Mouse (Mus musculus): Measurements from ENCODE around the gene Rasa4. TPM values are rescaled to one million over a fixed set of nuclear protein-coding genes. Genes with fewer than 3 reads are reported as not detected.
"Not testable (repeated sequence)": the region's sequence is repeated elsewhere in the genome, so short reads cannot be mapped to it uniquely, and the experiment has no call there.

The Rasa4 gene
- polyA plus RNA-seq, 1 experiment from 2014 or later, result 1.0 TPM

GRCm38 (mm10) chr5:136091927-136092326 lies 8.2 kb downstream of the Rasa4 start:
- Histone ChIP-seq H3K4me3 (replicated peaks) (no peak overlapping the region), H3K36me3 (no peaks in the 10 kb centered on the region), H3K4me2 (no peak overlapping the region), H3K4me1 (replicated peaks) (peaks cover 11% of the 10 kb centered on the region), H3K27ac (no peak overlapping the region), H3K9me3 (replicated peaks) (no peaks in the 10 kb centered on the region), H3K9ac (no peak overlapping the region), H3K27me3 (no peaks in the 10 kb centered on the region; the same call in 1 of the 2 replicates)
- DNase-seq (no peak), ATAC-seq (ENCODE audit: low read depth) (no peak)
- WGBS (ENCODE audit: insufficient replicate concordance), result 53% methylated on average over 5 of the region's 5 CpGs

- WGBS (ENCODE audit: insufficient replicate concordance), result 32% methylated on average over 8 of the region's 8 CpGs
Measured at GRCm38 (mm10) chr5:136094249-136095010, 10.7 kb downstream of the Rasa4 start.

GRCm38 (mm10) chr5:136095089-136095488 lies 11.4 kb downstream of the Rasa4 start:
- no peak overlapping the region for H3K9ac ChIP-seq
- H3K9me3 ChIP-seq (replicated peaks), result no peaks in the 10 kb centered on the region
- H3K27me3 ChIP-seq, result no peaks in the 10 kb centered on the region
- 50% methylated on average over 7 of the region's 7 CpGs for WGBS (ENCODE audit: insufficient replicate concordance)
- DNase-seq (no peak), ATAC-seq (ENCODE audit: low read depth) (no peak)
- no peaks in the 10 kb centered on the region for H3K4me1 ChIP-seq (replicated peaks)
- H3K4me2 ChIP-seq, result no peak overlapping the region
- H3K27ac ChIP-seq, result no peak overlapping the region
- H3K4me3 ChIP-seq (replicated peaks), result no peak overlapping the region
- H3K36me3 ChIP-seq, result no peaks in the 10 kb centered on the region

More at GRCm38 (mm10) chr5:136094249-136095010, 10.7 kb downstream of the Rasa4 start:
- no peaks in the 10 kb centered on the region for H3K36me3 ChIP-seq
- ATAC-seq (ENCODE audit: low read depth), result no peak
- H3K9me3 ChIP-seq (replicated peaks), result no peaks in the 10 kb centered on the region
- no peaks in the 10 kb centered on the region for H3K27me3 ChIP-seq
- H3K4me2 ChIP-seq, result no peak overlapping the region
- H3K9ac ChIP-seq, result no peak overlapping the region
- no peak overlapping the region for H3K27ac ChIP-seq
- no peaks in the 10 kb centered on the region for H3K4me1 ChIP-seq (replicated peaks)
- DNase-seq, result no peak
- H3K4me3 ChIP-seq (replicated peaks), result no peak overlapping the region

- WGBS (ENCODE audit: insufficient replicate concordance), result 68% methylated on average over 10 of the region's 10 CpGs
- H3K4me2 ChIP-seq, result no peak overlapping the region
- no peak overlapping the region for H3K4me3 ChIP-seq (replicated peaks)
- H3K9ac ChIP-seq, result no peak overlapping the region
- H3K36me3 ChIP-seq, result no peaks in the 10 kb centered on the region
- no peaks in the 10 kb centered on the region for H3K9me3 ChIP-seq (replicated peaks)
- peaks cover 15% of the 10 kb centered on the region for H3K4me1 ChIP-seq (replicated peaks)
- DNase-seq, result no peak
- H3K27ac ChIP-seq, result no peak overlapping the region
- 0 out of 2 replicates have a peak, but pooled peaks cover 5% of the 10 kb centered on the region for H3K27me3 ChIP-seq
- ATAC-seq (ENCODE audit: low read depth), result no peak
Measured at GRCm38 (mm10) chr5:136098536-136098935, 14.8 kb downstream of the Rasa4 start.

- Histone ChIP-seq H3K27me3 (0 out of 2 replicates have a peak, but pooled peaks cover 9% of the 10 kb centered on the region), H3K9me3 (replicated peaks) (peaks cover 9% of the 10 kb centered on the region; the same call in 1 of the 2 replicates), H3K9ac (peak overlapping the region; percentile 59), H3K4me3 (replicated peaks) (peak overlapping the region; percentile 44), H3K36me3 (no peaks in the 10 kb centered on the region), H3K4me2 (peak overlapping the region; percentile 69), H3K4me1 (replicated peaks) (peaks cover 17% of the 10 kb centered on the region), H3K27ac (no peak overlapping the region)
- WGBS (ENCODE audit: insufficient replicate concordance), result 5% methylated on average over 41 of the region's 41 CpGs
- ATAC-seq (ENCODE audit: low read depth), result peak; percentile 79
- DNase-seq, result peak; percentile 60
Measured at GRCm38 (mm10) chr5:136102099-136102820, 18.5 kb downstream of the Rasa4 start.

GRCm38 (mm10) chr5:136104511-136104910 lies 20.8 kb downstream of the Rasa4 start:
- no peak for ATAC-seq (ENCODE audit: low read depth)
- peak; percentile 32 for DNase-seq
- Histone ChIP-seq H3K4me3 (replicated peaks) (no peak overlapping the region), H3K4me2 (no peak overlapping the region), H3K27ac (no peak overlapping the region), H3K9ac (no peak overlapping the region), H3K9me3 (replicated peaks) (peaks cover 9% of the 10 kb centered on the region; the same call in 1 of the 2 replicates), H3K36me3 (no peaks in the 10 kb centered on the region), H3K4me1 (replicated peaks) (peaks cover 29% of the 10 kb centered on the region), H3K27me3 (0 out of 2 replicates have a peak, but pooled peaks cover 9% of the 10 kb centered on the region)
- 68% methylated on average over 5 of the region's 5 CpGs for WGBS (ENCODE audit: insufficient replicate concordance)

- Histone ChIP-seq H3K9me3 (replicated peaks) (peaks cover 9% of the 10 kb centered on the region; the same call in 1 of the 2 replicates), H3K27me3 (0 out of 2 replicates have a peak, but pooled peaks cover 3% of the 10 kb centered on the region), H3K4me2 (no peak overlapping the region), H3K4me3 (replicated peaks) (no peak overlapping the region), H3K4me1 (replicated peaks) (peaks cover 17% of the 10 kb centered on the region), H3K27ac (no peak overlapping the region; the same call in 1 of the 2 replicates), H3K36me3 (no peaks in the 10 kb centered on the region), H3K9ac (no peak overlapping the region)
- ATAC-seq (ENCODE audit: low read depth), result no peak
- DNase-seq, result no peak
- WGBS (ENCODE audit: insufficient replicate concordance), result 37% methylated on average over 2 of the region's 2 CpGs
Measured at GRCm38 (mm10) chr5:136108486-136108885, 24.8 kb downstream of the Rasa4 start.

- peaks cover 9% of the 10 kb centered on the region; the same call in 1 of the 2 replicates for H3K9me3 ChIP-seq (replicated peaks)
- no peak overlapping the region for H3K4me2 ChIP-seq
- H3K36me3 ChIP-seq, result no peaks in the 10 kb centered on the region
- H3K4me3 ChIP-seq (replicated peaks), result no peak overlapping the region
- H3K4me1 ChIP-seq (replicated peaks), result peaks cover 17% of the 10 kb centered on the region
- H3K27ac ChIP-seq, result no peak overlapping the region
- DNase-seq, result no peak
- H3K27me3 ChIP-seq, result no peaks in the 10 kb centered on the region
- no peak for ATAC-seq (ENCODE audit: low read depth)
- 42% methylated on average over 3 of the region's 3 CpGs for WGBS (ENCODE audit: insufficient replicate concordance)
- H3K9ac ChIP-seq, result no peak overlapping the region
Measured at GRCm38 (mm10) chr5:136109042-136109441, 25.3 kb downstream of the Rasa4 start.

- WGBS (ENCODE audit: insufficient replicate concordance), result 26% methylated on average over 4 of the region's 4 CpGs
- not testable (repeated sequence) for ATAC-seq (ENCODE audit: low read depth); H3K4me2 ChIP-seq
Measured at GRCm38 (mm10) chr5:136113546-136113945, 29.8 kb downstream of the Rasa4 start.

GRCm38 (mm10) chr5:136115891-136116783 lies 32.4 kb downstream of the Rasa4 start, which contains the start of gene Polr2j:
Polr2j (plus strand) TSS chr5:136116631.
- H3K4me2 ChIP-seq, result peak within 1 kb of the TSS; percentile 95
- ATAC-seq (ENCODE audit: low read depth) (peak; percentile 96), DNase-seq (peak; percentile 97)
- 2% methylated on average over 42 of the region's 42 CpGs for WGBS (ENCODE audit: insufficient replicate concordance)
- H3K4me3 ChIP-seq (replicated peaks), result peak within 1 kb of the TSS; percentile 87
- peaks cover 23% of the 10 kb centered on the region for H3K36me3 ChIP-seq
- no peaks in the 10 kb centered on the region for H3K27me3 ChIP-seq
- H3K9me3 ChIP-seq (replicated peaks), result no peaks in the 10 kb centered on the region
- H3K27ac ChIP-seq, result peak within 1 kb of the TSS; percentile 72
- peaks cover 33% of the 10 kb centered on the region for H3K4me1 ChIP-seq (replicated peaks)
- H3K9ac ChIP-seq, result peak within 1 kb of the TSS; percentile 89

More at GRCm38 (mm10) chr5:136113546-136113945, 29.8 kb downstream of the Rasa4 start:
- peaks cover 36% of the 10 kb centered on the region for H3K4me1 ChIP-seq (replicated peaks)
- H3K27ac ChIP-seq; H3K27me3 ChIP-seq; H3K36me3 ChIP-seq; DNase-seq; H3K9ac ChIP-seq; H3K4me3 ChIP-seq (replicated peaks); H3K9me3 ChIP-seq (replicated peaks): not testable (repeated sequence)
